Mouse (Mus musculus) MEL (cell line): Measurements from ENCODE around the gene Ranbp10. TPM values are rescaled to one million over a fixed set of nuclear protein-coding genes. Genes with fewer than 3 reads are reported as not detected.
A peak's percentile ranks its signal among the peaks of the same experiment; 100 is the strongest.

Experiments used
- DNase-seq: peaks from one replicate; pipeline ENCODE4 v3.0.0; 2011; ENCODE audit warnings: low read depth, low spot score
- H3K27ac ChIP-seq: 2 replicates; pipeline ENCODE4 v1.5.1; 2012; ENCODE audit warnings: low read depth, mild to moderate bottlenecking, control low read depth, low read length, moderate library complexity; ENCODE audit not compliant: control insufficient read depth
- H3K27me3 ChIP-seq, 2 experiments: fragments of 150-350 bp in 1 of 2; sonication (generic) in 1 of 2; 2 replicates each; pipeline ENCODE4 v1.6.1; 2012; ENCODE audit warnings: low read length in 2 of 2, mild to moderate bottlenecking in 2 of 2, improper control_type of control experiment in 1 of 2, moderate library complexity in 1 of 2; ENCODE audit not compliant: insufficient read depth in 2 of 2, control insufficient read depth in 1 of 2
- H3K36me3 ChIP-seq, 2 experiments: 2 replicates each; pipeline ENCODE4 v1.6.1; 2012 to 2014; ENCODE audit warnings: low read length in 2 of 2, improper control_type of control experiment in 1 of 2, inconsistent platforms in 1 of 2, mild to moderate bottlenecking in 1 of 2; ENCODE audit not compliant: insufficient read depth in 2 of 2, control insufficient read depth in 1 of 2
- H3K4me1 ChIP-seq, 2 experiments: fragments of 150-350 bp in 1 of 2; sonication (generic) in 1 of 2; 2 replicates each; pipeline ENCODE4 v1.6.1; 2012; ENCODE audit warnings: low read length in 2 of 2, improper control_type of control experiment in 1 of 2, mild to moderate bottlenecking in 1 of 2; ENCODE audit not compliant: insufficient read depth in 2 of 2, control insufficient read depth in 1 of 2
- H3K4me3 ChIP-seq, 2 experiments: fragments of 150-350 bp in 1 of 2; sonication (generic) in 1 of 2; 2 replicates each; pipeline ENCODE4 v1.5.1; 2012; ENCODE audit warnings: low read depth in 2 of 2, low read length in 2 of 2, mild to moderate bottlenecking in 2 of 2, moderate library complexity in 2 of 2, control low read depth in 1 of 2, improper control_type of control experiment in 1 of 2; ENCODE audit not compliant: control insufficient read depth in 1 of 2, insufficient read depth in 1 of 2
- H3K79me2 ChIP-seq: 2 replicates; pipeline ENCODE4 v1.6.1; 2012; ENCODE audit warnings: mild to moderate bottlenecking, low read length, moderate library complexity; ENCODE audit not compliant: control insufficient read depth, poor library complexity, insufficient read depth
- H3K9ac ChIP-seq: 2 replicates; pipeline ENCODE4 v1.6.1; 2012; ENCODE audit warnings: low read depth, mild to moderate bottlenecking, control low read depth, low read length, moderate library complexity; ENCODE audit not compliant: control insufficient read depth, poor library complexity, severe bottlenecking
- H3K9me3 ChIP-seq: fragments of 150-350 bp; sonication (generic); replicated peaks from 2 replicates; pipeline ENCODE4 v1.6.1; 2012; ENCODE audit warnings: mild to moderate bottlenecking, low read length, improper control_type of control experiment, moderate library complexity; ENCODE audit not compliant: insufficient read depth
- BHLHE40 ChIP-seq: IDR thresholded peaks from 2 replicates; pipeline ENCODE4 v1.6.1; 2012; ENCODE audit warnings: low read depth, mild to moderate bottlenecking, inconsistent platforms, low read length, improper control_type of control experiment, borderline replicate concordance
- CHD1 ChIP-seq: IDR thresholded peaks from 2 replicates; pipeline ENCODE4 v1.6.1; 2012; ENCODE audit warnings: low read depth, mild to moderate bottlenecking, inconsistent platforms, low read length, improper control_type of control experiment
- CHD2 ChIP-seq: IDR thresholded peaks from 2 replicates; pipeline ENCODE4 v1.6.1; 2011; ENCODE audit warnings: low read length, improper control_type of control experiment
- E2F4 ChIP-seq: IDR thresholded peaks from 2 replicates; pipeline ENCODE4 v1.6.1; 2011; ENCODE audit warnings: low read depth, low read length, improper control_type of control experiment, borderline replicate concordance
- ELF1 ChIP-seq: IDR thresholded peaks from 2 replicates; pipeline ENCODE4 v1.6.1; 2014; ENCODE audit warnings: low read depth, mild to moderate bottlenecking, inconsistent platforms, low read length, improper control_type of control experiment, moderate library complexity
- EP300 ChIP-seq, 2 experiments: IDR thresholded peaks; 2 replicates each; pipeline ENCODE4 v1.6.1; 2011; ENCODE audit warnings: improper control_type of control experiment in 2 of 2, low read length in 2 of 2, low read depth in 1 of 2, mild to moderate bottlenecking in 1 of 2
- ETS1 ChIP-seq: IDR thresholded peaks from 2 replicates; pipeline ENCODE4 v1.6.1; 2012; ENCODE audit warnings: low read depth, mild to moderate bottlenecking, inconsistent platforms, low read length, improper control_type of control experiment, moderate library complexity
- GATA1 ChIP-seq: IDR thresholded peaks from 2 replicates; pipeline ENCODE4 v1.6.1; 2011; ENCODE audit warnings: low read depth, low read length, improper control_type of control experiment
- HCFC1 ChIP-seq: IDR thresholded peaks from 2 replicates; pipeline ENCODE4 v1.6.1; 2012; ENCODE audit warnings: low read depth, mild to moderate bottlenecking, inconsistent platforms, low read length, improper control_type of control experiment, moderate library complexity
- MAFK ChIP-seq: IDR thresholded peaks from 2 replicates; pipeline ENCODE4 v1.6.1; 2011; ENCODE audit warnings: low read depth, mild to moderate bottlenecking, low read length, improper control_type of control experiment, borderline replicate concordance
- MEF2A ChIP-seq: IDR thresholded peaks from 2 replicates; pipeline ENCODE4 v1.6.1; 2014; ENCODE audit warnings: low read depth, mild to moderate bottlenecking, inconsistent platforms, low read length, improper control_type of control experiment; ENCODE audit not compliant: poor library complexity, insufficient replicate concordance, severe bottlenecking; ENCODE audit errors: extremely low read depth
- MXI1 ChIP-seq: IDR thresholded peaks from 2 replicates; pipeline ENCODE4 v1.6.1; 2011; ENCODE audit warnings: mild to moderate bottlenecking, low read depth, low read length, improper control_type of control experiment
- POLR2AphosphoS5 ChIP-seq: IDR thresholded peaks from 2 replicates; pipeline ENCODE4 v1.6.1; 2012; ENCODE audit warnings: low read depth, borderline replicate concordance, mild to moderate bottlenecking, inconsistent platforms, low read length, moderate library complexity, mixed read lengths
- SIN3A ChIP-seq: IDR thresholded peaks from 2 replicates; pipeline ENCODE4 v1.6.1; 2012; ENCODE audit warnings: low read length, improper control_type of control experiment, inconsistent platforms
- TAL1 ChIP-seq: IDR thresholded peaks from 2 replicates; pipeline ENCODE4 v1.6.1; 2012; ENCODE audit warnings: mild to moderate bottlenecking, inconsistent platforms, low read length, moderate library complexity, mixed read lengths
- TBP ChIP-seq: IDR thresholded peaks from 2 replicates; pipeline ENCODE4 v1.8.0; 2011; ENCODE audit warnings: low read depth, low read length, improper control_type of control experiment
- TCF12 ChIP-seq: IDR thresholded peaks from 2 replicates; pipeline ENCODE4 v1.6.1; 2014; ENCODE audit warnings: low read depth, mild to moderate bottlenecking, inconsistent platforms, low read length, improper control_type of control experiment, moderate library complexity
- USF2 ChIP-seq, 2 experiments: IDR thresholded peaks; 2 replicates each; pipeline ENCODE4 v1.6.1; 2011 to 2012; ENCODE audit warnings: improper control_type of control experiment in 2 of 2, low read length in 2 of 2, borderline replicate concordance in 1 of 2, inconsistent platforms in 1 of 2, low read depth in 1 of 2, mild to moderate bottlenecking in 1 of 2; ENCODE audit not compliant: insufficient read depth in 1 of 2
- ZC3H11A ChIP-seq: IDR thresholded peaks from 2 replicates; pipeline ENCODE4 v1.6.1; 2012; ENCODE audit warnings: low read depth, mild to moderate bottlenecking, inconsistent platforms, low read length, improper control_type of control experiment
- polyA plus RNA-seq, 2 experiments: library from polyadenylated mRNA; stranded (reverse) in 1 of 2; unstranded in 1 of 2; fragments of >175 nt in 1 of 2; fragments of >200 nt in 1 of 2; gene quantifications; 2 replicates each; pipeline versions ENCODE4 v1.2.1 to v1.2.4; 2012; ENCODE audit warnings: low replicate concordance in 2 of 2, low read depth in 1 of 2; ENCODE audit not compliant: insufficient read length in 2 of 2, insufficient read depth in 1 of 2, missing spikeins in 1 of 2
- total RNA-seq: library from RNA; depleted of rRNA; stranded (reverse); fragments of 300-350 nt; gene quantifications from 2 replicates; pipeline ENCODE4 v1.2.3, GENCODE M21; 2012

Gene Ranbp10
- total and polyA plus RNA-seq, 3 experiments, result 7.4 to 22.1 TPM; not detected in 1

GRCm38 (mm10) chr8:105811061-105811460 is 16.1 kb downstream of the Ranbp10 start:
- H3K4me3 ChIP-seq, result peak overlapping the region in 1 of 2 experiments; percentile 5; a peak in 1 of 4 replicates
- H3K9ac ChIP-seq, result 0 out of 2 replicates have a peak overlapping the region, but pooled peaks have one; percentile 3
- peak overlapping the region; percentile 83 for H3K27ac ChIP-seq

GRCm38 (mm10) chr8:105810245-105810786 is 16.8 kb downstream of the Ranbp10 start:
- Histone ChIP-seq H3K9ac (peak overlapping the region; percentile 40), H3K79me2 (peaks cover 3% of the 10 kb centered on the region; the same call in 1 of the 2 replicates), H3K4me3 (peak overlapping the region in 1 of 2 experiments; percentile 14; a peak in 2 of 4 replicates), H3K27ac (peak overlapping the region; percentile 83), H3K36me3 (peaks cover 0 to 56% of the 10 kb centered on the region in 2 experiments; a peak in 2 of 4 replicates), H3K27me3 (no peaks in the 10 kb centered on the region), H3K4me1 (peaks cover 35 to 46% of the 10 kb centered on the region in 2 experiments), H3K9me3 (no peaks in the 10 kb centered on the region)
- peak; percentile 78 for DNase-seq
- 0 out of 2 replicates have a peak, but pooled peaks have one; percentile 14 for TF ChIP-seq TCF12
- peak; percentile 71 to 72; a peak in 3 of 4 replicates for TF ChIP-seq EP300 (IDR thresholded peaks at IDR 0.05; ENCODE audit: low read depth in 1 of 2, low read length in 2 of 2)
- TF ChIP-seq MEF2A, result no peak
- TF ChIP-seq TAL1, result 0 out of 2 replicates have a peak, but pooled peaks have one; percentile 5
- TF ChIP-seq TBP, result peak; percentile 62
- TF ChIP-seq HCFC1, result 0 out of 2 replicates have a peak, but pooled peaks have one; percentile 32
- TF ChIP-seq BHLHE40, result no peak
- no peak for TF ChIP-seq MAFK
- TF ChIP-seq ETS1, result peak; percentile 44; the same call in 1 of the 2 replicates
- no peak for TF ChIP-seq CHD1
- no peak for TF ChIP-seq USF2 (IDR thresholded peaks at IDR 0.05; ENCODE audit: borderline replicate concordance in 1 of 2, insufficient read depth in 1 of 2, low read depth in 1 of 2, low read length in 2 of 2)
- peak; percentile 41; the same call in 1 of the 2 replicates for TF ChIP-seq MXI1
- no peak for TF ChIP-seq E2F4
- TF ChIP-seq SIN3A, result peak; percentile 52; the same call in 1 of the 2 replicates
- TF ChIP-seq ELF1, result 0 out of 2 replicates have a peak, but pooled peaks have one; percentile 29
- TF ChIP-seq GATA1, result peak; percentile 86
- TF ChIP-seq CHD2, result no peak

More at GRCm38 (mm10) chr8:105811061-105811460, 16.1 kb downstream of the Ranbp10 start:
- Histone ChIP-seq H3K79me2 (peaks cover 3% of the 10 kb centered on the region; the same call in 1 of the 2 replicates), H3K36me3 (peaks cover 1 to 56% of the 10 kb centered on the region in 2 experiments; a peak in 3 of 4 replicates), H3K9me3 (no peaks in the 10 kb centered on the region), H3K27me3 (no peaks in the 10 kb centered on the region), H3K4me1 (peaks cover 38 to 46% of the 10 kb centered on the region in 2 experiments)
- peak; percentile 17; the same call in 1 of the 2 replicates for TF ChIP-seq ETS1
- no peak for TF ChIP-seq ZC3H11A
- TF ChIP-seq GATA1, result peak; percentile 51; the same call in 1 of the 2 replicates
- TF ChIP-seq POLR2AphosphoS5, result no peak
- peak; percentile 61 for DNase-seq
